Mouse (Mus musculus): ENCODE data around the gene Adat3. TPM values are rescaled to one million over a fixed set of nuclear protein-coding genes. Genes with fewer than 3 reads are reported as not detected.

The Adat3 gene
- total RNA-seq, 2 experiments from 2014 or later, result 0.48 to 0.89 TPM

DNA sequence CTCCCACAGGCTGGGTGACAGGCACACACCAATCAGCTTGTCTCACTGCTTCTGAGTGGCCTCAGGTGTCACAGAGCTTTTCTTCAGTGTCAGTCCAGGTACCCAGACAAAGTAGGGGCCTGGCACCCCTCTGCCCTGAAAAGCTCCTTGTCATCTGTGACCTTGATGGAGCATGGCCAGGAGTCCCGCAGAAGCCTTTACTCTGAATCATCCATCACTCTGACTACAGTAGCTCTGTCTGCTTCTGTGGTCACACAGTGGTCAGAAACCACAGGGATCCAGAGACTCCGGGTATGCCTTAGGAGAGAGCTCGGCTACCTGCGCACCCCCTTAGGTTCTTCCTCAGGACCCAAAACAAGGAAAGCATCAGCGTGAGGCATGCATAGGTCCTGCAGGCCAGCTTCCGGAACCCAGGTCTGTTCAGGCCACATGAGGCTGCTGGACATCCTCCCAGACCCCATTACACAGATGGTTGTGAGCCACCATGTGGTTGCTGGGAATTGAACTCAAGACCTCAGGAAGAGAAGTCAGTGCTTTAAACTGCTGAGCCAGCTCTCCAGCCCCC lies 50.6 kb downstream of the Adat3 start:
- TF ChIP-seq CTCF (IDR thresholded peaks at IDR 0.05), result no peak
- Histone ChIP-seq H3K27ac (peak overlapping the region; percentile 64), H3K4me3 (no peak overlapping the region)
- intact Hi-C loops (cut with DNase I), result no loop called here
- no peak for DNase-seq

GRCm38 (mm10) chr10:80654866-80655265 lies 52.2 kb downstream of the Adat3 start:
- Histone ChIP-seq H3K4me3 (peak overlapping the region; percentile 29), H3K27ac (peak overlapping the region; percentile 20; the same call in 1 of the 2 replicates)
- TF ChIP-seq CTCF (IDR thresholded peaks at IDR 0.05), result no peak
- no peak for DNase-seq
- intact Hi-C loops (cut with DNase I), result loop anchor here (2.0 kb wide), 1 partner anchor 26 kb away; no protein-coding TSS in a partner anchor

GRCm38 (mm10) chr10:80655406-80656129 lies 52.9 kb downstream of the Adat3 start:
- no peak for DNase-seq
- TF ChIP-seq CTCF (IDR thresholded peaks at IDR 0.05), result no peak
- H3K4me3 ChIP-seq, result peak overlapping the region; percentile 93
- H3K27ac ChIP-seq, result peak overlapping the region; percentile 91
- intact Hi-C loops (cut with DNase I), result loop anchor here (2.0 kb wide), 1 partner anchor 27 kb away; no protein-coding TSS in a partner anchor

- intact Hi-C loops (cut with DNase I), result no loop called here
- TF ChIP-seq CTCF (IDR thresholded peaks at IDR 0.05), result no peak
- peak overlapping the region; percentile 93 for H3K4me3 ChIP-seq
- DNase-seq, result peak; percentile 98
- peak overlapping the region; percentile 91 for H3K27ac ChIP-seq
These were observed 53.6 kb downstream of the Adat3 start for GRCm38 (mm10) chr10:80656130-80656862.

DNA sequence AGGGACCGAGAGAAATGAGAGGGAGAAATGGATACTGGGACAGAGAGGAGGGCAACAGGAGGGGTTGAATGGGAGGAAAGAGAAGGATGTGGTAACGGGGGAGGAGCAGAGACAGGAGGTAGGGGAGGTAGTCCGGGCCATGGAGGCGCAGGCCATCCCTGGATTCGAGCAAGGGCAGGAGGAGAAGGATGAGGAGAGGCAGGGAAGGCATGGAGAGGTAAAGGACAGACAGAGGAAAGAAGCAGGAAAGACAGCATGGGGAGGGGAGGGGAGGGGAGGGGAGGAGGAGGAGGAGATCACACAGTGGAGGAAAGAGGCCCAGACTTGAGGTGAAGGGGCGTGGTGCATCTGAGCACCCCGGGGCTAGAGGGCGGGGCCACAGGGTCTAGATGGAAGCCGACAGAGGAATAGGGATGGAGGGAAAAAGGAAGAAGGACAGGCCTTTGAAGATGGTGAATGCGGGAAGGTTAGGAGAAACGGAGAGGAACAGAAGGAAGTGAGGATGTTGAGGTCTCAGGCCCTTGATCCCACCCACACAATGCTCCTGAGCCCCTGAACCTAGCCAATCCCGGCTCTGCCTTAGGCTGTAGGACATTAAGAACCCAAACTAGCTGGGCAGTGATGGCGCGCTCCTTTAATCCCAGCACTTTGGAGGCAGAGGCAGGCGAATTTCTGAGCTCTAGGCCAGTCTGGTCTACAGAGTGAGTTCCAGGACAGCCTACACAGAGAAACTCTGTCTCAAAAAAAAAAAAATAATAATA lies 54.4 kb downstream of the Adat3 start, which contains the start of gene Btbd2:
Gene Btbd2, minus strand, starts transcription at position 209 of the 761 bp plus-strand sequence.
- peak within 1 kb of the TSS; percentile 93 for H3K4me3 ChIP-seq
- DNase-seq, result no peak
- intact Hi-C loops (cut with DNase I), result no loop called here

More for the DNA sequence above, 54.4 kb downstream of the Adat3 start, which contains the start of gene Btbd2:
- TF ChIP-seq CTCF (IDR thresholded peaks at IDR 0.05), result no peak
- peak within 1 kb of the TSS; percentile 91 for H3K27ac ChIP-seq

Small RNA genes within 50 kb of the gene (microRNA-seq; reads per million reads assigned to microRNA genes)
- not detected for gene Mir6912

Other genes with a start within 250 kb of the Adat3 start
- gene Plk5, start 246.4 kb upstream of the Adat3 start, total RNA-seq (2021), result under 1 TPM; 0.10 to 0.45 TPM
- gene Mex3d, start 215.2 kb upstream of the Adat3 start, total RNA-seq (2021), result 1 to 10 TPM; 4.7 to 5.1 TPM
- gene Mbd3, start 203.3 kb upstream of the Adat3 start, total RNA-seq (2021), result 100 to 1,000 TPM; 105 to 116 TPM
- gene Uqcr11, start 196.1 kb upstream of the Adat3 start, total RNA-seq (2021), result 1,000 to 10,000 TPM in 1 of 2 experiments, 100 to 1,000 TPM in 1; 776 to 1,068 TPM
- gene Tcf3, start 169.2 kb upstream of the Adat3 start, total RNA-seq (2021), result 10 to 100 TPM; 11.1 to 12.0 TPM
- not detected for gene Onecut3, start 108.0 kb upstream of the Adat3 start, total RNA-seq (2021)
- not detected for gene Atp8b3, start 63.8 kb upstream of the Adat3 start, total RNA-seq (2021)
- gene Rexo1, start 41.3 kb upstream of the Adat3 start, total RNA-seq (2021), result 10 to 100 TPM in 1 of 2 experiments, 1 to 10 TPM in 1; 9.8 to 10.4 TPM
- gene Klf16, start 25.6 kb upstream of the Adat3 start, total RNA-seq (2021), result 1 to 10 TPM in 1 of 2 experiments, under 1 TPM in 1; 0.92 to 1.9 TPM
- gene Abhd17a, start 12.5 kb upstream of the Adat3 start, total RNA-seq (2021), result 10 to 100 TPM; 60.6 to 61.7 TPM
- gene Scamp4, start within 50 bp of the Adat3 start, total RNA-seq (2021), result 10 to 100 TPM; 17.0 to 17.5 TPM
- under 1 TPM; 0.28 to 0.38 TPM for gene Gm49322, start 3.1 kb downstream of the Adat3 start, total RNA-seq (2021)
- 100 to 1,000 TPM; 101 to 105 TPM for gene Csnk1g2, start 20.0 kb downstream of the Adat3 start, total RNA-seq (2021)
- gene Btbd2, start 54.2 kb downstream of the Adat3 start, total RNA-seq (2021), result 10 to 100 TPM; 34.7 to 40.0 TPM
- gene Mknk2, start 75.2 kb downstream of the Adat3 start, total RNA-seq (2021), result 100 to 1,000 TPM; 253 TPM
- gene Mob3a, start 99.1 kb downstream of the Adat3 start, total RNA-seq (2021), result 1 to 10 TPM; 4.9 to 5.5 TPM
- gene Izumo4, start 99.3 kb downstream of the Adat3 start, total RNA-seq (2021), result 1 to 10 TPM; 2.6 to 3.0 TPM
- gene Ap3d1, start 139.4 kb downstream of the Adat3 start, total RNA-seq (2021), result 10 to 100 TPM; 27.0 to 33.5 TPM
- gene Dot1l, start 152.3 kb downstream of the Adat3 start, total RNA-seq (2021), result 10 to 100 TPM; 19.9 to 23.1 TPM
- gene Sf3a2, start 195.3 kb downstream of the Adat3 start, total RNA-seq (2021), result 10 to 100 TPM; 28.9 to 29.1 TPM
- gene Plekhj1, start 195.7 kb downstream of the Adat3 start, total RNA-seq (2021), result 10 to 100 TPM; 22.3 to 29.8 TPM
- gene Amh, start 202.4 kb downstream of the Adat3 start, total RNA-seq (2021), result under 1 TPM; 0.38 to 0.98 TPM
- gene Jsrp1, start 210.6 kb downstream of the Adat3 start, total RNA-seq (2021), result 100 to 1,000 TPM; 397 to 414 TPM
- gene Oaz1, start 223.8 kb downstream of the Adat3 start, total RNA-seq (2021), result 100 to 1,000 TPM; 579 to 691 TPM
- 10 to 100 TPM; 10.9 to 11.3 TPM for gene Lingo3, start 241.2 kb downstream of the Adat3 start, total RNA-seq (2021)

Data from gastrocnemius, adult 2 months (tissue).